Mouse (Mus musculus): ENCODE results near the gene Coro1c.

DNA sequence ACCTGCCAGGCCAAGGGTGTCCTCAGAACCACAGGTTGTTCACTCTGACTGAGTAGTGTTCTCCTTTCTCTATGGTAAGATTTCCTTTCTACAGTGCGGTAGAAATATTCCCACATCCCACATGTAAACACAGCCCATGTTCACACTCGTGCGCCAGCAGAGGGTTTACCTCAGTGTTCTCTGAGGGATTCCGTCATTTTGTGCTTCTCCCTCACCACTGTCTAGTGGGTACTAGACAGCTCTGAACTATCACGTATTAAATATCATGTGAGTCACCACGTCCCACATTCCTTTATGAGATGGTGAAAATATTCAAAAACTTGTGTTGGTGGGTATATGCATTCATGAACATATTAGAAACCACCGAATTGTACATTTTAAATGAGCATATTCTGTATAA lies 56.1 kb downstream of the Coro1c start:
- TF ChIP-seq POLR2A (IDR thresholded peaks at IDR 0.05; ENCODE audit: control insufficient read depth, low read depth, low read length) (no peak), CTCF (IDR thresholded peaks at IDR 0.05; ENCODE audit: control insufficient read depth, insufficient read depth, insufficient replicate concordance, low read depth, low read length) (no peak)

Data from testis, adult 2 months (tissue).